Mouse (Mus musculus) limb, embryonic 12.5 days (tissue): Measurements from ENCODE around the gene Rps6kl1. TPM values are rescaled to one million over a fixed set of nuclear protein-coding genes. Genes with fewer than 3 reads are reported as not detected.

ENCODE experiments used
- ATAC-seq: fragments of 200-750 bp; cut with Nextera tagmentation; 2 replicates; pipeline ENCODE4 v1.8.0; 2017; ENCODE audit warnings: low read depth, moderate TSS enrichment; ENCODE audit not compliant: insufficient number of reproducible peaks, insufficient read depth, low FRiP score, low TSS enrichment
- H3K27ac ChIP-seq: fragments of 300-500 bp; sonication (generic); 2 replicates; pipeline ENCODE4 v1.5.1; 2016; ENCODE audit warnings: mild to moderate bottlenecking, moderate library complexity
- H3K27me3 ChIP-seq: fragments of 300-500 bp; sonication (generic); 2 replicates; pipeline ENCODE4 v1.6.1; 2016; ENCODE audit warnings: mild to moderate bottlenecking, moderate library complexity
- H3K36me3 ChIP-seq: fragments of 300-500 bp; sonication (generic); 2 replicates; pipeline ENCODE4 v1.6.1; 2016; ENCODE audit warnings: mild to moderate bottlenecking, moderate library complexity
- H3K4me1 ChIP-seq: fragments of 300-500 bp; sonication (generic); replicated peaks from 2 replicates; pipeline ENCODE4 v1.6.1; 2016
- H3K4me2 ChIP-seq: fragments of 300-500 bp; sonication (generic); 2 replicates; pipeline ENCODE4 v1.6.1; 2016; ENCODE audit warnings: mild to moderate bottlenecking, moderate library complexity
- H3K4me3 ChIP-seq: fragments of 300-500 bp; sonication (generic); replicated peaks from 2 replicates; pipeline ENCODE4 v1.5.1; 2016; ENCODE audit warnings: mild to moderate bottlenecking
- H3K9ac ChIP-seq: fragments of 300-500 bp; sonication (generic); replicated peaks from 2 replicates; pipeline ENCODE4 v1.6.1; 2016; ENCODE audit warnings: mild to moderate bottlenecking, moderate library complexity
- H3K9me3 ChIP-seq: fragments of 300-500 bp; sonication (generic); 2 replicates; pipeline ENCODE4 v1.6.1; 2016; ENCODE audit warnings: mild to moderate bottlenecking, moderate library complexity
- WGBS: fragments of 180-500 bp; shearing (Covaris S2); methylation state at CpG from one replicate; pipeline ENCODE4 v1.1.7; 2016; 5-methylcytosine and 5-hydroxymethylcytosine counted together
- polyA plus RNA-seq: library from polyadenylated mRNA; unstranded; fragments of >200 nt; fragmentation: Nextera tagmentation; extraction: Ambion mirVana; gene quantifications from 2 replicates; pipeline ENCODE4 v1.2.1, GENCODE M21; 2016

The Rps6kl1 gene
- polyA plus RNA-seq, 1 experiment from 2014 or later, result 0.56 TPM

DNA sequence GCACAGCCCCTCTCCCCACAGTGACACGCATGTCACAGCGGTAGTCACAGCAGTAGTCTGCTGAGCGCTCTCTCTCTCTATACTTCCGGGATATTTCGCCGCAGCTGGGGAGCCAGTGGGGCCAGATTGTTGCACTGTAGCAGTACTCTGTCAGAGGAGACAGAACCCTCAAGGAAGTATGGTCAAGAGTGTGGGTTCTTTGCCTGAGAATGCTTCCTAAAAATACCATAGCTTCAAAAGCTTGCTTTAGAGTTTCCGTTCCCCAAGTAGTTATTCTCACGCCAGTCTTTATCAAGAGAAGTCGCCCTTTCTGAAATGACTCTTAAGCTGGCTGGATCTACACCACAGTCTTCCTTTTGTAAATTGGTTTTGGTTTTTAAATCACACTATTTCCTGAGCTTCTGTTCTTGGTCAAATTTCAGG, 27.9 kb downstream of the Rps6kl1 start:
- Histone ChIP-seq H3K4me1 (no peaks in the 10 kb centered on the region), H3K4me3 (no peak overlapping the region), H3K9ac (no peak overlapping the region), H3K4me2 (no peak overlapping the region), H3K9me3 (no peaks in the 10 kb centered on the region), H3K36me3 (peaks cover 95% of the 10 kb centered on the region), H3K27ac (no peak overlapping the region), H3K27me3 (no peaks in the 10 kb centered on the region)
- ATAC-seq, result no peak
- 94% methylated on average over 9 of the region's 9 CpGs for WGBS

- no peaks in the 10 kb centered on the region for H3K4me1 ChIP-seq
- H3K36me3 ChIP-seq, result peaks cover 96% of the 10 kb centered on the region
- H3K4me3 ChIP-seq, result no peak overlapping the region
- no peak overlapping the region for H3K4me2 ChIP-seq
- no peaks in the 10 kb centered on the region for H3K27me3 ChIP-seq
- H3K27ac ChIP-seq, result no peak overlapping the region
- 89% methylated on average over 9 of the region's 9 CpGs for WGBS
- no peak for ATAC-seq
- no peaks in the 10 kb centered on the region for H3K9me3 ChIP-seq
- H3K9ac ChIP-seq, result no peak overlapping the region
Observed at GRCm38 (mm10) chr12:85121806-85122459, 29.1 kb downstream of the Rps6kl1 start.

GRCm38 (mm10) chr12:85115678-85116077, 35.4 kb downstream of the Rps6kl1 start:
- H3K36me3 ChIP-seq, result peaks cover 59% of the 10 kb centered on the region
- WGBS, result 73% methylated on average over 7 of the region's 7 CpGs
- no peak overlapping the region for H3K4me3 ChIP-seq

GRCm38 (mm10) chr12:85113917-85114316, 37.1 kb downstream of the Rps6kl1 start:
- no peaks in the 10 kb centered on the region for H3K27me3 ChIP-seq
- no peak overlapping the region for H3K9ac ChIP-seq
- no peak overlapping the region for H3K4me3 ChIP-seq
- ATAC-seq, result no peak
- H3K9me3 ChIP-seq, result no peaks in the 10 kb centered on the region
- peaks cover 42% of the 10 kb centered on the region for H3K36me3 ChIP-seq
- no peak overlapping the region for H3K27ac ChIP-seq
- 95% methylated on average over 3 of the region's 3 CpGs for WGBS
- peaks cover 24% of the 10 kb centered on the region for H3K4me1 ChIP-seq
- H3K4me2 ChIP-seq, result no peak overlapping the region

More at GRCm38 (mm10) chr12:85115678-85116077, 35.4 kb downstream of the Rps6kl1 start:
- no peak for ATAC-seq
- H3K9ac ChIP-seq, result no peak overlapping the region
- H3K9me3 ChIP-seq, result no peaks in the 10 kb centered on the region
- H3K4me1 ChIP-seq, result peaks cover 14% of the 10 kb centered on the region
- no peak overlapping the region for H3K4me2 ChIP-seq
- H3K27ac ChIP-seq, result no peak overlapping the region
- no peaks in the 10 kb centered on the region for H3K27me3 ChIP-seq

DNA sequence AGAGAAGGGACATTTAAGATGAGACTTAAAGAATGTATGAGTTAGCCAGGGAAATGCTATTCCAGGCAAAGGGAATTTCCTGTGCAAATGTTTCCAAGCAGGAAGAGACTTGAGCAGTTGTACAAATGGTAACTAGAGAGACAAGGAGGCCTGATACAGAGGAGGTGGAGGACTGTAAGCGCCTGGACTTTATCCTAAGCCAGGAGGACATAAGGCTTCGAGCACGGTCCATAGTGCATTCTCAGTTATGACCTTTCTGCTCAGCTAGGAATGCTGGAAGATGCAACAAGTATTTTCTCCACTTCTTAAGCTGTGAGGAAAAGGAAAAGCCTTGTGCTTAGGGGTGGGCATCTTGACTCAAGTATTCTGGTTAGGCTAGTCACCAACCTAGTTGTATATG, 37.7 kb downstream of the Rps6kl1 start:
- H3K36me3 ChIP-seq, result peaks cover 36% of the 10 kb centered on the region
- H3K9me3 ChIP-seq, result no peaks in the 10 kb centered on the region
- H3K27me3 ChIP-seq, result no peaks in the 10 kb centered on the region
- no peak overlapping the region for H3K4me3 ChIP-seq
- no peak for ATAC-seq
- H3K4me2 ChIP-seq, result no peak overlapping the region
- WGBS, result 96% methylated on average over 3 of the region's 3 CpGs
- no peak overlapping the region for H3K27ac ChIP-seq
- H3K9ac ChIP-seq, result no peak overlapping the region
- peaks cover 24% of the 10 kb centered on the region for H3K4me1 ChIP-seq

- peaks cover 30% of the 10 kb centered on the region for H3K36me3 ChIP-seq
- H3K4me3 ChIP-seq, result 0 out of 2 replicates have a peak overlapping the region, but pooled peaks have one; percentile 99
- WGBS, result 88% methylated on average over 7 of the region's 7 CpGs
- H3K4me2 ChIP-seq, result peak overlapping the region; percentile 91; the same call in 1 of the 2 replicates
- ATAC-seq, result no peak
- no peaks in the 10 kb centered on the region for H3K9me3 ChIP-seq
- H3K4me1 ChIP-seq, result peaks cover 24% of the 10 kb centered on the region
- no peak overlapping the region for H3K27ac ChIP-seq
- no peaks in the 10 kb centered on the region for H3K27me3 ChIP-seq
- H3K9ac ChIP-seq, result no peak overlapping the region
Observed at GRCm38 (mm10) chr12:85112550-85113251, 38.4 kb downstream of the Rps6kl1 start.

DNA sequence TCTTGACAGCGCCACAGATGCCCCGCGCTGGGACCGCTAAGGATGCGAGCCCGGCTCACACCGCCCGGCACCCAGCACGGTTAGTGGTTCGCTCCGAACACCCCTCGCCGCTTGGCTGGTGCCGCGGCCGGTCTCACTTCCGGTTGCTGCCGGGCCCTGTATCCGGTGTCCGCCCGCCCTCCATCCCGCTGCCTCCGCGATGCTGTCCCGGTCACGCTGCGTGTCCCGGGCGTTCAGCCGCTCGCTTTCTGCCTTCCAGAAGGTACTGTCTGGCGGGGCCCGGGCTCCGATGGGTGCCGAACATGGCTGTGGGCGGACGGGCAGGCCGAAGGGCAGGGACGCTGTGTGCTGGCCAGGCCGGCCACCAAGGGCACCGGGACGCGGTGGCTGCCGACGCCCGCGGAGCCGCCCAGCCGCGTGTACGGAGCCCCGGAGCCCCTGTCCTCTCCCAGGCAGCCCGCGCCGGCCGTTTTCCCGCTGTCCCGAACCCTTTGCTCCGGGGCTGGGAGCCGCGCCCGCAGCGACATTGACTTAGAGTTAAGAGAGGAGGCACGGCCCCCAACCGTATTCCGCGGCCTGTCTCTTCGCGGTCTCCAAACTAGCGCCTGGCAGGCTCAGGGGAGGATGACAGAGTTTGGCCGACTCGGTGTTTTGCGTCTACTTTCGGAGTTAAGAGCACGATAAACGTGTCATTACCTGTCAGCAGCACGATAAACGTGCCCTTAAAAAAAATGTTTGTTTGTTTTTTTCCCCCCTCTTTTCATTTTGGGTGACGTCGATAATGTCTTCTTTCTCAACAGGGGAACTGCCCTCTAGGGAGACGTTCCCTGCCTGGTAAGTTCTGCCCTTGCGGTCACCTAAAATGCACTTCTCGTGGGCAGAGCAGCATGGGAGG, 40.1 kb downstream of the Rps6kl1 start, which contains the start of the genes Prox2 and Dlst:
Gene Prox2 (minus strand): TSS at position 62 of the 895 bp plus-strand sequence.
Gene Dlst (plus strand): TSS at position 136 of the 895 bp plus-strand sequence.
- peak; percentile 90 for ATAC-seq
- WGBS, result under 1% methylated on average over 83 of the region's 83 CpGs
- H3K36me3 ChIP-seq, result peaks cover 18% of the 10 kb centered on the region

DNA sequence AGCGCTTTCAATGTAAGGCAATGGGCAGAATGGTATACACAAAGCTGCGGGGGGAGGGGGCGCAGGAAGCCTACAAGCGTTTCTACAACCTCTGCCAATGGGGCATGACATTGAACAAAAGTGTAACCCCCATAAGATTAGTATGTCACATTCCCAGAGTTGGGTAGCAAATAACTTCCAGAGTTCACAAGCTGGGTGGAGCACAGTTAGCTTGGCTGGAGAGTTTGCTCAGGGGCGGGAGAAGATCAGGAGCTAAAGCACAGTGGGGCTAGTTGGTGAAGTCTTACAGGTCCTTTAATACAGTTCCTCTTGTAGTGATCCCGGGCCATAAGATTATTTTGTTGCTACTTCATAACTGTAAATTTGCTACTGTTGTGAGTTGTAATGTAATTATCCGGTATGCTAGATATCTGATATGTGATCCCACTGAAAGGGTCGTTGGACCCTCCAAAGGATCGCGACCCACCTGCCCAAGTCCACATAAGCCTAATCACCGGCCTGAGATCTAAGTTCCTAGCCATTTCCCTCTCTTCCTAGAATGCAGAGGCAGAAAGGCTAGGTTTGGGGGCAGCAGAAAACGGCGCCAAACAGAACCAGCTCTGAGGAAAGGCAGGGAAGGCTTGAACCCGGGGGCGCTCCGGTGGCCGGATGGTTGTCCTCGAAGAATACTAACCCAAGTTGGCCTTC, 40.9 kb downstream of the Rps6kl1 start:
- H3K4me2 ChIP-seq, result peak overlapping the region; percentile 91
- H3K9ac ChIP-seq, result peak overlapping the region; percentile 96
- H3K4me3 ChIP-seq, result peak overlapping the region; percentile 99
- H3K27ac ChIP-seq, result peak overlapping the region; percentile 87
- no peaks in the 10 kb centered on the region for H3K27me3 ChIP-seq
- H3K4me1 ChIP-seq, result peaks cover 33% of the 10 kb centered on the region
- ATAC-seq, result 0 out of 2 replicates have a peak, but pooled peaks have one; percentile 17
- H3K36me3 ChIP-seq, result peaks cover 16% of the 10 kb centered on the region
- no peaks in the 10 kb centered on the region for H3K9me3 ChIP-seq
- 14% methylated on average over 18 of the region's 18 CpGs for WGBS

More for the DNA sequence above, 40.1 kb downstream of the Rps6kl1 start, which contains the start of the genes Prox2 and Dlst:
- H3K27ac ChIP-seq, result peak within 1 kb of the TSS; percentile 87
- H3K4me3 ChIP-seq, result peak within 1 kb of the TSS; percentile 99
- no peaks in the 10 kb centered on the region for H3K27me3 ChIP-seq
- H3K9ac ChIP-seq, result peak within 1 kb of the TSS; percentile 96
- peaks cover 33% of the 10 kb centered on the region for H3K4me1 ChIP-seq
- no peaks in the 10 kb centered on the region for H3K9me3 ChIP-seq
- peak within 1 kb of the TSS; percentile 91 for H3K4me2 ChIP-seq

DNA sequence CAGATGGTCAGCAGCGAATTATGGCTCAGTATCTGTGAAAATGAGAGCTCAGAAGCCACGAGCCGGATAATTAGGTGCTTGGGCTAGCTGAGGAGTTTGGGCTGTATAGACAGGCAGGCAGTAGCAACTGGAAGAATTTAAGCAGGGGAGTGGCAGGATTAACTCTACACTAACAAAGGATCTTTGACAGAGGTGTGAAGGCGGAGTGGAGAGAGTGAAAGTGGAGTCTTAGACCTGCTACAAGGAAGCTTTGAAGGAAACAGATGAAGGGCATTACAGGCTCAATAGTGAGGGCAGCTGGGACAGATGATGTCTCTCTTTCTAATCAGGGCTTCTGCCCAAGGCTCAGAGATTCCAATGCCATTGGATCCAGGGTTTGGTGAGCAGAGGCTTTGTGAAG, 41.6 kb downstream of the Rps6kl1 start:
- 37% methylated on average over 4 of the region's 4 CpGs for WGBS
- H3K4me2 ChIP-seq, result peak overlapping the region; percentile 91; the same call in 1 of the 2 replicates

GRCm38 (mm10) chr12:85108643-85109042, 42.4 kb downstream of the Rps6kl1 start:
- Histone ChIP-seq H3K27me3 (no peaks in the 10 kb centered on the region), H3K4me3 (no peak overlapping the region), H3K9me3 (no peaks in the 10 kb centered on the region), H3K4me1 (peaks cover 33% of the 10 kb centered on the region), H3K27ac (no peak overlapping the region), H3K4me2 (no peak overlapping the region), H3K36me3 (peaks cover 7% of the 10 kb centered on the region; the same call in 1 of the 2 replicates), H3K9ac (no peak overlapping the region)
- WGBS, result 70% methylated on average over 3 of the region's 3 CpGs
- no peak for ATAC-seq

More for the DNA sequence above, 41.6 kb downstream of the Rps6kl1 start:
- ATAC-seq, result no peak
- H3K36me3 ChIP-seq, result peaks cover 9% of the 10 kb centered on the region; the same call in 1 of the 2 replicates
- H3K27ac ChIP-seq, result no peak overlapping the region
- peaks cover 33% of the 10 kb centered on the region for H3K4me1 ChIP-seq
- H3K9ac ChIP-seq, result no peak overlapping the region
- H3K27me3 ChIP-seq, result no peaks in the 10 kb centered on the region
- no peak overlapping the region for H3K4me3 ChIP-seq
- H3K9me3 ChIP-seq, result no peaks in the 10 kb centered on the region
